29 mouse cellular contexts compared by ENCODE assay signal in the genomic region with DNA sequence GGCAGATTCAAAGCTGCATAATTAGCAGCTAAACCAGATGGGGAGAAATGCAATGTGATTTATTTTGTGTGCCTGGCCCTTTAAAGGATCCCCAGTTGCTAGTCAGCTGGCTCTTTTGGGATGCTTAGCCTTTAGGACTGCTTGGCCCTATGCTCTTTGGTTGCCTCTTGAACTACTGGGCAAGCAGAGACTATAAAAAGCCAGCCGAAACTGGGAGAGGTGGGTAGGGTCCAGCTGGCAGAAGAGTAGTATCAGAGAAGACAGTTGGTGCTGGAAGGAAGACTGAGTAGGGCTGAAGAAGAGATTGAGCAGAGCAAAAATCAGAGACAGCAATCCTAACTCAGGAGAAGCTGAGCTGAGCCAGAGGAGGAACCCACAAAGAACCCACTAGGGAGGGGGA. TPM values are rescaled to one million over a fixed set of nuclear protein-coding genes. Genes with fewer than 3 reads are reported as not detected.
"Had no signal": no experiment of that assay in that cellular context is flagged by ENCODE, and none has a peak within 500 bp of the region (broad histone marks: within the 10 kb centered on the region; RNA-seq: fewer than 3 reads in every experiment).

No protein-coding gene starts in this region.

- H3K27me3 ChIP-seq: lung, embryonic 15.5 days; neural tube, embryonic 12.5 days had no signal

- H3K36me3 ChIP-seq: lung, embryonic 15.5 days; midbrain, embryonic 10.5 days; neural tube, embryonic 12.5 days; neural tube, embryonic 15.5 days had no signal

- H3K4me2 ChIP-seq: liver, embryonic 11.5 days; lung, embryonic 15.5 days; neural tube, embryonic 12.5 days; neural tube, embryonic 15.5 days had no signal

- H3K27ac ChIP-seq: kidney, postnatal 0 days; left cerebral cortex, adult 2 months; liver, embryonic 14.5 days; lung, embryonic 15.5 days; midbrain, embryonic 10.5 days; neural tube, embryonic 12.5 days; neural tube, embryonic 15.5 days had no signal

- H3K4me3 ChIP-seq: left cerebral cortex, adult 2 months; lung, embryonic 15.5 days; megakaryocyte, embryonic 14.5 days; midbrain, embryonic 10.5 days; neural tube, embryonic 12.5 days; neural tube, embryonic 15.5 days had no signal

- H3K9ac ChIP-seq: liver, embryonic 14.5 days; lung, embryonic 15.5 days; neural tube, embryonic 12.5 days; neural tube, embryonic 15.5 days had no signal

- H3K9me3 ChIP-seq: lung, embryonic 15.5 days; midbrain, embryonic 10.5 days; neural tube, embryonic 12.5 days; neural tube, embryonic 15.5 days had no signal

- DNase-seq: kidney, postnatal 36 days; layer of hippocampus, postnatal 36 days; lung, adult 18-20 months; lung, postnatal 10 days; lung, postnatal 36 days; midbrain, embryonic 14.5 days; retina, postnatal 1 day; right cerebral cortex, postnatal 25 days; thymus, adult 18-20 months; thymus, postnatal 36 days had no signal

- H3K4me1 ChIP-seq: neural tube, embryonic 12.5 days had no signal

RNA-seq across cellular contexts. Expression of gene Slc6a21, which starts 19.3 kb away (rescaled TPM):
- total RNA-seq: layer of hippocampus, adult 8-10 months; layer of hippocampus, postnatal 10 days; layer of hippocampus, postnatal 36 days; left cerebral cortex, postnatal 36 days had no signal
- polyA plus RNA-seq: kidney, embryonic 14.5 days; kidney, postnatal 0 days; limb, embryonic 11.5 days; limb, embryonic 14.5 days; liver, embryonic 11.5 days; liver, embryonic 14.5 days; midbrain, embryonic 10.5 days; midbrain, embryonic 14.5 days; neural tube, embryonic 12.5 days; neural tube, embryonic 15.5 days; small intestine, adult 2 months; stomach, embryonic 16.5 days; urinary bladder, adult 2 months had no signal

RNA-seq across cellular contexts. Expression of gene Hrc, which starts 38.5 kb away (rescaled TPM):
- polyA plus RNA-seq: midbrain, embryonic 14.5 days had no signal

RNA-seq across cellular contexts. Expression of gene Slc6a16, which starts 55.7 kb away (rescaled TPM):
- polyA plus RNA-seq: small intestine, adult 2 months; spleen, adult 2 months; stomach, embryonic 16.5 days; urinary bladder, adult 2 months had no signal
